Mouse (Mus musculus): ENCODE measurements around the gene Slc6a13. TPM values are rescaled to one million over a fixed set of nuclear protein-coding genes. Genes with fewer than 3 reads are reported as not detected.

Slc6a13 gene
- polyA plus RNA-seq, 1 experiment from 2014 or later, result 10.8 TPM

DNA sequence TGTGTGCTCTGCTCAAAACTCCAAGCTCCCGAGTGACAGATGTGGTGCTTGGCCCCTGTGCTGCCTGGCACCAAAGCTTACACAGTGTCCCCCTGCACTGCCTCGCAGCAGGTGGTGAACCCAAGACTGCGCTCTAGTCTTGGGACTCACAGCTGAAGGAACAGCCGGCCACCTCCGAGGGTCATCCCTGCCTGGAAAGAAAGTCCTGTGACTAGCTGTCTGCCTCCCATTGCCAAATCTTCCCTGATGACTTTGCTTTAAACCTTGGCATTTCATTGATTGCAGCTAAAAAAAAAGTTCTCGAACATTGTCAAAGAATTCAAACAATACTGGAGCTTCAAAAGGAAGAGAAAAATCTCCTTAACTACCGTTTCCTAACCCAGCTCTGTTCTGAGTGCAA is 710 bp upstream of the Slc6a13 start:
- no peaks in the 10 kb centered on the region for H3K36me3 ChIP-seq
- no peak overlapping the region for H3K27ac ChIP-seq (replicated peaks)
- H3K4me2 ChIP-seq (replicated peaks), result no peak overlapping the region
- peaks cover 9% of the 10 kb centered on the region for H3K27me3 ChIP-seq
- peaks cover 14% of the 10 kb centered on the region for H3K4me1 ChIP-seq
- H3K9ac ChIP-seq (replicated peaks), result no peak overlapping the region
- no peaks in the 10 kb centered on the region for H3K9me3 ChIP-seq
- ATAC-seq (ENCODE audit: low FRiP score, low read depth), result no peak; the same call in 1 of the 2 replicates
- H3K4me3 ChIP-seq, result no peak overlapping the region
- WGBS, result 44% methylated on average over 7 of the region's 7 CpGs

DNA sequence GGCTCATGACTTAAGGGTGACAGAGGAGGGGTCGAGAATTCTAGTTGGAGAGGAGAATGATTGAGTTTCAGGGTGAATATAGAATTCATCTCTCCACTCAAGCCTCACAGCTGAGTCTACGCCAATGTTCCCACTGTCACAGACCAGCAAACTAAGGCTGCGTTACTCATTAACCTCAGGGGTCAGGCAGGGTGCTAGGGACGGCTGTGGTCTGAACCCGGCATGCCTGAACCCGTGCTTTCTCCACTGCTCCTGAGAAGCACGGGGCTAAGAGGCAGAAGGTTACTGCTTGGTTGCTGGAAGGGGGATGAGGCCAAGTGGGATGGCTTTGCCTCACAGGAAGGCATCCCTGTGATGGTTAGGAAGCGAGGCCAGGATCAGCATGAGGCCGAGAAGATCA is 477 bp downstream of the Slc6a13 start:
- Histone ChIP-seq H3K4me3 (no peak overlapping the region), H3K27ac (replicated peaks) (no peak overlapping the region), H3K9me3 (no peaks in the 10 kb centered on the region), H3K36me3 (no peaks in the 10 kb centered on the region), H3K9ac (replicated peaks) (no peak overlapping the region), H3K27me3 (peaks cover 9% of the 10 kb centered on the region), H3K4me1 (peaks cover 14% of the 10 kb centered on the region), H3K4me2 (replicated peaks) (no peak overlapping the region)
- 68% methylated on average over 9 of the region's 9 CpGs for WGBS
- ATAC-seq (ENCODE audit: low FRiP score, low read depth), result no peak

- 58% methylated on average over 10 of the region's 10 CpGs for WGBS
- Histone ChIP-seq H3K27me3 (peaks cover 5% of the 10 kb centered on the region), H3K27ac (replicated peaks) (no peak overlapping the region), H3K4me1 (peaks cover 14% of the 10 kb centered on the region), H3K4me3 (no peak overlapping the region), H3K4me2 (replicated peaks) (no peak overlapping the region), H3K9me3 (no peaks in the 10 kb centered on the region), H3K36me3 (no peaks in the 10 kb centered on the region), H3K9ac (replicated peaks) (no peak overlapping the region)
- ATAC-seq (ENCODE audit: low FRiP score, low read depth), result no peak
These were observed 3.6 kb downstream of the Slc6a13 start for GRCm38 (mm10) chr6:121303466-121304220.

- ATAC-seq (ENCODE audit: low FRiP score, low read depth), result no peak
- 84% methylated on average over 9 of the region's 9 CpGs for WGBS
These were observed 4.6 kb downstream of the Slc6a13 start for GRCm38 (mm10) chr6:121304630-121305029.

GRCm38 (mm10) chr6:121305571-121305970 is 5.5 kb downstream of the Slc6a13 start:
- WGBS, result 88% methylated on average over 3 of the region's 3 CpGs
- H3K36me3 ChIP-seq, result no peaks in the 10 kb centered on the region
- H3K4me2 ChIP-seq (replicated peaks), result no peak overlapping the region
- H3K9me3 ChIP-seq, result no peaks in the 10 kb centered on the region
- no peak overlapping the region for H3K27ac ChIP-seq (replicated peaks)
- 0 out of 2 replicates have a peak, but pooled peaks cover under 1% of the 10 kb centered on the region for H3K4me1 ChIP-seq
- peaks cover 4% of the 10 kb centered on the region for H3K27me3 ChIP-seq
- ATAC-seq (ENCODE audit: low FRiP score, low read depth), result no peak
- H3K4me3 ChIP-seq, result no peak overlapping the region
- H3K9ac ChIP-seq (replicated peaks), result no peak overlapping the region

More at GRCm38 (mm10) chr6:121304630-121305029, 4.6 kb downstream of the Slc6a13 start:
- H3K4me1 ChIP-seq, result peaks cover 9% of the 10 kb centered on the region
- H3K4me3 ChIP-seq, result no peak overlapping the region
- H3K4me2 ChIP-seq (replicated peaks), result no peak overlapping the region
- H3K36me3 ChIP-seq, result no peaks in the 10 kb centered on the region
- no peak overlapping the region for H3K27ac ChIP-seq (replicated peaks)
- peaks cover 5% of the 10 kb centered on the region for H3K27me3 ChIP-seq
- no peak overlapping the region for H3K9ac ChIP-seq (replicated peaks)
- H3K9me3 ChIP-seq, result no peaks in the 10 kb centered on the region

GRCm38 (mm10) chr6:121310984-121311383 is 11.0 kb downstream of the Slc6a13 start:
- WGBS, result 84% methylated on average over 6 of the region's 6 CpGs
- Histone ChIP-seq H3K4me3 (no peak overlapping the region), H3K27me3 (no peaks in the 10 kb centered on the region), H3K27ac (replicated peaks) (no peak overlapping the region), H3K4me2 (replicated peaks) (no peak overlapping the region), H3K36me3 (no peaks in the 10 kb centered on the region), H3K9me3 (no peaks in the 10 kb centered on the region), H3K9ac (replicated peaks) (no peak overlapping the region), H3K4me1 (no peaks in the 10 kb centered on the region)
- no peak for ATAC-seq (ENCODE audit: low FRiP score, low read depth)

DNA sequence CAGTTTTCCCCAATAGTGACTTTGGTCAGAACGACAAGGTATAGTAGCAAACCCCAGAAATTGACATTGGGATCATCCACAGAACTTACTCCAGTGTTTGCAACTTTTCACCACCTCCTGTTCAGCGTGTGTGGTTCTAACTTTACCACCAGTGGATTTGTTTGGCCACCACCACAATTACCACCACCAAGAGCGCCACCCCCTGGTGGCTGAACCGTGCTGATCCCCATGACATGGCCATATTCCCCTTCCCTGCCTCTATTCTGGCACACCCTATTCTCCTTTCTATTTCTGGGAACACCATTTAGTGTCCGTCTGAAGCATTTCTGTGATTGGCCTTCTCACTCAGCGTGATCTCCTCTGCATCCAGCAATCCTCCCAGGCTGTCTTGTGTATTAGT is 19.1 kb downstream of the Slc6a13 start:
- Histone ChIP-seq H3K4me2 (replicated peaks) (no peak overlapping the region), H3K9ac (replicated peaks) (no peak overlapping the region), H3K4me3 (no peak overlapping the region), H3K4me1 (no peaks in the 10 kb centered on the region), H3K36me3 (no peaks in the 10 kb centered on the region), H3K9me3 (no peaks in the 10 kb centered on the region), H3K27ac (replicated peaks) (no peak overlapping the region), H3K27me3 (no peaks in the 10 kb centered on the region)
- ATAC-seq (ENCODE audit: low FRiP score, low read depth), result no peak
- 64% methylated on average over 6 of the region's 6 CpGs for WGBS

- Histone ChIP-seq H3K36me3 (no peaks in the 10 kb centered on the region), H3K9me3 (no peaks in the 10 kb centered on the region), H3K4me1 (no peaks in the 10 kb centered on the region), H3K4me3 (no peak overlapping the region), H3K4me2 (replicated peaks) (no peak overlapping the region), H3K9ac (replicated peaks) (no peak overlapping the region), H3K27ac (replicated peaks) (no peak overlapping the region), H3K27me3 (no peaks in the 10 kb centered on the region)
- ATAC-seq (ENCODE audit: low FRiP score, low read depth), result no peak
- 86% methylated on average over 9 of the region's 9 CpGs for WGBS
These were observed 22.5 kb downstream of the Slc6a13 start for GRCm38 (mm10) chr6:121322381-121323110.

DNA sequence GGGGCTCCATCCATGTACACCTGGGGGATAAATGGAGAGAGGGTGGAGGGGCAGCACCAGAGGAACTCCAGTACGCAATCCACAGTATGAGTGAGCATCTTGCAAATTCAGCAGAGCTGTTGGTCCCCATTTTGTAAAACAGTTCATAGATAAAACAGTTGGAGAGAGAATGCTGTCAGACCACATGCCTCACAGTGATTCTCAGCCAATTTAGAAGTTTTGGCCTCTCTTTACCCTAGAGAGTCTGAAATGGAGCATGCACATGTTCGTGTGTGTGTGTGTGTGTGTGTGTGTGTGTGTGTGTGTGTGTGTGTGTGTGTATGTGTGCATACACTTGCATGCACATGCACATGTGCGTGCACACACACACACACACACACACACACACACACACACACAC is 25.3 kb downstream of the Slc6a13 start:
- Histone ChIP-seq H3K36me3 (no peaks in the 10 kb centered on the region), H3K4me3 (no peak overlapping the region), H3K9ac (replicated peaks) (no peak overlapping the region), H3K27ac (replicated peaks) (no peak overlapping the region), H3K4me2 (replicated peaks) (no peak overlapping the region), H3K4me1 (peaks cover 6% of the 10 kb centered on the region), H3K9me3 (no peaks in the 10 kb centered on the region), H3K27me3 (no peaks in the 10 kb centered on the region)
- ATAC-seq (ENCODE audit: low FRiP score, low read depth), result no peak
- 98% methylated on average over 2 of the region's 3 CpGs for WGBS

- WGBS, result 79% methylated on average over 9 of the region's 9 CpGs
- Histone ChIP-seq H3K4me1 (peaks cover 6% of the 10 kb centered on the region), H3K9me3 (no peaks in the 10 kb centered on the region), H3K9ac (replicated peaks) (no peak overlapping the region), H3K27me3 (no peaks in the 10 kb centered on the region), H3K36me3 (no peaks in the 10 kb centered on the region), H3K4me3 (no peak overlapping the region), H3K4me2 (replicated peaks) (no peak overlapping the region), H3K27ac (replicated peaks) (no peak overlapping the region)
- ATAC-seq (ENCODE audit: low FRiP score, low read depth), result no peak
These were observed 25.7 kb downstream of the Slc6a13 start for GRCm38 (mm10) chr6:121325740-121326139.

DNA sequence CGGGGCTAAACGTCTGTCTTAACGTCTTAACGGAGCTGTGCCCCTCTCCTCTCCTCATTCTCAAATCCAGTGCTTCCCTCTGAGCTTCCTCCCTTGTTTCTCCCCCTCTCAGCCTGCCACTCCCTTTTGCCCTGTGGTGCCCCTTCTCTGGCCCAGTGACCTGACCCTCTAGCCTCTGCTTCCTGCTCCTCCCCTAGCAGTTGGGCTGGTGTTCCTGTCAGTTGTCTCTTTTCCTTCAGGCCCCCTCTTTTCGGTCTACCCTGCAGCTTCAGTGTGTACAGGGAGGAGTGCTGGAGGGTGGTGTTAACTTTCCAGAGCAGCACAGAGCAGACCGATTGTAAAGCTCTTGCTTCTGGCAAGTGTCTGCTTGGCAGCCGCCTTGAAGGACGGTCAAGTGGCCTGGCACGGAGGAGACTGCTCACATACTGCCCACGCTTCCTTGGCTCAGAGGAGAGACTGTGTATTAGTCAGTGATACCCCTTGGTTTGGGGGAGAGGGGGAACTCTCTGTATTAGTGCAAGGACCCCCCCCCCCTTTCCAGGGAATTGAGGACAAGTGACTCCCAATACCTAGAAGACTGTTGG is 26.6 kb downstream of the Slc6a13 start:
- no peak overlapping the region for H3K27ac ChIP-seq (replicated peaks)
- no peak for ATAC-seq (ENCODE audit: low FRiP score, low read depth)
- no peak overlapping the region for H3K4me2 ChIP-seq (replicated peaks)
- peaks cover 6% of the 10 kb centered on the region for H3K4me1 ChIP-seq
- 58% methylated on average over 10 of the region's 10 CpGs for WGBS
- no peaks in the 10 kb centered on the region for H3K36me3 ChIP-seq
- no peak overlapping the region for H3K9ac ChIP-seq (replicated peaks)
- no peaks in the 10 kb centered on the region for H3K27me3 ChIP-seq
- H3K9me3 ChIP-seq, result no peaks in the 10 kb centered on the region
- no peak overlapping the region for H3K4me3 ChIP-seq

GRCm38 (mm10) chr6:121328417-121328884 is 28.4 kb downstream of the Slc6a13 start:
- ATAC-seq (ENCODE audit: low FRiP score, low read depth), result no peak
- Histone ChIP-seq H3K27me3 (no peaks in the 10 kb centered on the region), H3K4me3 (no peak overlapping the region), H3K4me1 (peaks cover 6% of the 10 kb centered on the region), H3K36me3 (no peaks in the 10 kb centered on the region), H3K9ac (replicated peaks) (no peak overlapping the region), H3K9me3 (no peaks in the 10 kb centered on the region), H3K27ac (replicated peaks) (no peak overlapping the region), H3K4me2 (replicated peaks) (no peak overlapping the region)
- WGBS, result 52% methylated on average over 9 of the region's 9 CpGs
